Mouse (Mus musculus): ENCODE measurements around the gene Jph3.

Gene Jph3

DNA sequence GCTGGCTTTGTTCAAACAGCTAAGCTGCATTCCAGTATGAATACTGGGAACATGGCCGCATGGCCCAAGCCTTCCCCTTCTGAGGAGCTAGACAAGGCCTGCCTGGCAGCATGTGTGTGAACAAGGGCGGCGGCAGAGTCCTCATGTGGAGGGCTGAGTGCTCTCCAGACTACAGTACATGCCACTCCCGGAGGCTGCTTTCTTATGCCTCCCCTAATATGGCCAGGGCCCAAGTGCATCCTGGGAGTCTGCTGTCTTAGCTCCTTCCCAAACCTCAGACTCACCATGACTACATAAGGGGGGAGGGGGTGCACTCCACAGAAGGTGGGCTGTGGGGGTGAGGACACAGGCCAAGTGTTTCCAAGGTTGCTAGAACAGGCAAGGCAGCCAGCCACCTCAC, 63.2 kb downstream of the Jph3 start:
- peak; percentile 10 for DNase-seq

DNA sequence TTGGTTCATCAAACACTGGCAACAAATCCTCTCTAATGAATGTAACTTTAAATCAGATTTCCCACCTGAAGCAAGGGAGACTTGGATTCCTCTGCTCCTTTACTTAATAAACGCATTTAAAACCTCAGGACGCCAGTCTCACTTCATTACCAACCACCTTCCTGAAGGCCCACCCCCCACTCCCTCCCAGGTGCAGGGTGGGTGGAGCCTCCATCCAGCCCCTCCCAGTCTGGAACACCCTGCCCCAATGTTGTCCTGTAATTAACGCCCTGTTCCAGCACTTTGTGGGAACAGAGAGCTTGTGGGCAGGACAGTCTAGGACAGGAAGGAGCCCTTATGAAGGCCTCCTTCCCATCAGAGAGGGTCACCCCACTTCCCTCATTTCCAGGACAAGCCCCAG, 64.7 kb downstream of the Jph3 start:
- DNase-seq: peak; percentile 16

DNA sequence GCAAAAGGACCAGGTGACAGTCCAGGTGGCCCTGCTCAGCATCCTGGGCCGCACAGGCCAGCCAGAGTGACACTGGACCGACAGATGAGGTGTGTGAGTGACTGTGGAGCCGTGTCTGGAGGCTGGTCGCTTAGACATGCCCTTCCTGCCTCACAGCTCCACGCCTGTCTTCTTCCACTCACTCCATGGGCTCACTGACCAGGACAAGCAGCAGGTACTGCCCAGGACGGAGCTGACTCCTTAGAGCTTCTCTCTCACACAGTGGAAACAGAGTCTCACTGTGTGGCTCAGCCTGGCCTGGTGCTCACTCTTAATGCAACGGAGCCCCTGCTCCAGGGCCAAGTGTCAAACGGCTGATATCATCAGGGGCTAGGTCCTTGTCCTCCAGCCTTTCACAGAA, 66.0 kb downstream of the Jph3 start:
- peak; percentile 12 for DNase-seq

DNA sequence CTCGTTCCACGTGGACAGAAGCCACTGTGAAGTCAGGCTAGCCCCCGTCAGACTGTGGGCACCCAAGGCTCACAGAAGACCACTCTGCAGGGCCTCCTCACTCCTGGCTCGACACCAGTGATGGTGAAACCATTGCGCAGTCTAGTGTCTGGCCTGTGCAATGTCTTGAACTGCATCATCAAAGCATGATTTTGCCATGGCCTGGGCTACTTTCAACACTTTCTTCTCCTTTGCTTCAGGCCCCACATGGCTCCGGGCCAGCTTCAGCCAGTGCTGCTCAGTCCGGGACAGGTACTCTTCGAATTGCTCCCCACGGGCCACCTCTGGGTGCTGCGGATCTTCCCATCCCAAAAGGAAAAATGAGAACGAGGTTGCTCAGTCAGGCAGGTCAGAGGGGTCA, 67.0 kb downstream of the Jph3 start:
- no peak for DNase-seq

DNA sequence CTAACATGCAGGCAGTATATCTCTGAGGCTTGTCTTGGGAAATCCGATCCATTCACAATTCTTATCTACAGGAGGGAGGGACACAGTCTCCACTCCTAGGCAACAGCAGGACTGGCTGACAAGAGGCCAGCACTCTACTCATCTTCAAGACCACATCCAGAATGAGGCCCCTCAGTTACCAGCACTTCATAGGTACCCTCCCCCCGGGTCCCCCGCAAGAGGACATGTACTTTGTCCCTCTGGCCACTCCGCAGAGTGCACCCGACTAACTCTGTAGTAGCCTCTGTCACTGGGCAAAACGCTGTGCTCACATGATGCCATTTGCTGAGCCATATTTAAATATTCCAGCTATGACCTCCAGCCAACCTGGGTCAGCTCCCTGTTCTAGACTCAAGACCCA, 69.0 kb downstream of the Jph3 start:
- no peak for DNase-seq

DNA sequence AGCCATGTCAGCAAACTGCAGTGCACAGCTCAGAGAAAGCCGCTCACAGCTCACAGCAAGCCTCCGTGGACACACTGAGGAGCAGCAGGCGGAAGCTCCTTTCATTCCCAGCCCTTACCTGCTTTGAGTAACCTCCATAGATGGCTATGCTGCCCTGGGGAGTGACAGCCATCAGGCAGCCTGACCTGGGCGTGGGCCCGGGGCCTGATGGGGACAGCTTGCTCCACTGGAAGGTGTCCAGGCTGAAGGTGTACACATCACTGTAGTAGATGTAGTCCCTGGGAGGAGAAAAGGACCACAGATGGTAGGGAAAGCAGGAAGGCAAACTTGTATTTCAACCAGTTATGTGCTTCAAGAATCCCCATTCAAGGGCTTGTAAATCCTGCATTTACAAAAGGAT, 75.4 kb downstream of the Jph3 start:
- DNase-seq: no peak

DNA sequence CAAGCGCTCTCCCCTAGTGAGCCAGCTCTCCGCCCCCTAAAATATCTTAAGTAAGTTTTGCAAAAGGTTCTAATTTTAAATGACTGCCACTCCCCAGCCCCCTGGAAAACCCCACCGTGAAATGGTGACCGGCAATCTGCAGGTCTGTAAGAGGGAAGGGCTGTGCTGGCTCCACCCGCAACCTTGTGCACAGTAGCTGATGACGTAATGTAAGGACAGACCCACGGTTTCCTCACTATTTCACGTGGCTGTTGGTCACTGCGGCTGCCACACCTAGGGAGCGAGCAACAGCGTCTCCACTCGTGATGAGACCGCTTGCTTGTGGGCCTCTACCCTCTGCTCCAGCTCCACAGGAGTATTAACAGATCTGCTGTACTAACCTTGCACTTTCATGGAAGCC, 76.7 kb downstream of the Jph3 start:
- DNase-seq: no peak

DNA sequence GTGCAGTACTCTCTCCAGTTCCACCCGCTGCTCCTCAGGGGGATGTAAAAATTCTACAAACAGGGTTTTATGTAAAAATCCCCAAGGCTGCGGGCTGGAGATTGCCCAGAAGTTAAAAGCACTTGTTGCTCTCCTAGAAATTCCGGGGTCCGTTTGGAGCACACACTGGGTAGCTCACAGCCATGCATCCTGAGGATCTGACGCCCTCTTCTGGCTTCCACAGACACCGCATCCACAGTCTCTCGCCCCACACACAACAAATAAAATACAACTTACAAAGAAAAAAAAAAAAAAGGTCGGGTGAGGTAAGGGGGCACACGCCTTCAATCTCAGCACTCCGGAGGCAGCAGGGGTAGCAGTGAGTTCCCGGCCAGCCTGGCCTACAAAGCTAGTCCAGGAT, 78.6 kb downstream of the Jph3 start:
- no peak for DNase-seq

DNA sequence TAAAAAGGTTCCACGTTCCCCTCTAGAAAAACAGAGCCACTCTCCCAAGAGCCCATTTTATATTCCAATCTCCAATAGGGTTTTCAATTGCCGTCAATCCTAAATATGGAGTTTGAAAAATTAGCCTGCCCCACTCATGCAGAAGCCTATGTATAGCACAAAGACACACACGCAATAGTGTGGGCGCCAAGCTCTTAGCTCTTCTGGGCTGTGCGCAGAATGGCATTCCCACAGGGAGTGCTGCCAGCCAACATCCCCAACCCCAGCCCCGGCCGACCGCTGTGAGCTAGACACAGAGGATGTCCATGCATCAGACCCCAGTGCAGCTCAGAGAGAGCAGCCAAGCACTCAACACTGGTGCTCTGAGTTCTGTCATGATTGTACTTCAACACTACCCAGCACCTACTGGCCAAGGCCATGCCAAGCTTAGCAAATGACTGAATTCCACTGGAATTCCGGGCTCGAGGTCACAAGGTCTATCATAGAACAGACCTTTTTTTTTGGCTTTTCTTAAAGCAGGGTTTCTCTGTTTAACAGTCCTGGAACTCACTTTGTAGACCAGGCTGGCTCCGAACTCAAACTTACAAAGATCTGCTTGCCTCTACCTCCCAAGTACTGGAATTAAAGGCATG, 80.2 kb downstream of the Jph3 start:
- DNase-seq: no peak

DNA sequence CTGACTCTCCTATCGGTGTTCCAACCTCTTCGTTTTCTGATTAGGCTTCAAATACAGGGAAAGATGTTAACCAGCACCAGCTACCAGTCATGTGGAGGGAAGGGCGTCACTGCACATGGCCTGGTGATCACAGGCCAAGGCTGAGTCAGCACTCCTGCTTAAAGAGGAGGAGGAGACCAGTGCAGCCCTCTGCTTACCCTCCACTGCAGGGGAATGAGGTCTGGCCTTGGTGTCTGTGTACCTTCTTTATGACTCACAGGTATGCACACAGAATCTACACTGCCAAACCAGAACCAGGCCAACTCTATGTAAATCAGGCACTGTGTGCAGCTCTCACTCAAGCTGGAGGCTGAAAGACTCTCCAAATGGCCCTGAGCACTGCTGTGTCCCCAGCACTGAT, 82.1 kb downstream of the Jph3 start:
- DNase-seq: no peak

DNA sequence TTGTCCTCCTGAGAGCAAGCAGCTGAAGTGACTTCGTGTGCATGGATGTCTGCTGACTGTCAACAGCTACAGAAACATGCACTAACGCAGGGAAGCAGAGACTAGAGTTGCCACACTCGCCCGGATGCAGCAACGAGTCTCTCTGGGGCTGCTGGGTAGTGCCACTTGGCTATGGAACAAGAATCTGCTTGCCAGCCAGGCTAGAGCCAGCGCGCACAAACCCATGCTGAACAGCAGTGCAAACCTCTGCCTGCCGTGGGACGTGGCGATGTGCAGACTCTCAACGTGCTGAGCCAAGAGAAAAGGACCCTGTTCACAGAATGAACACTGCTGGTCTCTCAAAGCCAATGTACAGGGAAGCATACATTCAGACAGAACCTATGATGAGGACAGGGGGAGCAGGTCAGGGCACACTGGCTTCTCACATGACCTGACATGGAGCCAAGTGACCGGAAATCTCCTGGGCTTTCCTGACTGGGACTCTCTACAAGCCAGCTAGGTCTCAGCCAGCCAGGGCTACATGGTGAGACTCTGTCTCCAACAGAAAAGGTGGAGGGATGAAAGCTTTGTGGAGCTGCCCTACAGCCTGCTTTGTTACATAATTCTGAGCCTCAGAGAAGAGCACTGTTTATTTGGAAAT, 82.6 kb downstream of the Jph3 start:
- no peak for DNase-seq

DNA sequence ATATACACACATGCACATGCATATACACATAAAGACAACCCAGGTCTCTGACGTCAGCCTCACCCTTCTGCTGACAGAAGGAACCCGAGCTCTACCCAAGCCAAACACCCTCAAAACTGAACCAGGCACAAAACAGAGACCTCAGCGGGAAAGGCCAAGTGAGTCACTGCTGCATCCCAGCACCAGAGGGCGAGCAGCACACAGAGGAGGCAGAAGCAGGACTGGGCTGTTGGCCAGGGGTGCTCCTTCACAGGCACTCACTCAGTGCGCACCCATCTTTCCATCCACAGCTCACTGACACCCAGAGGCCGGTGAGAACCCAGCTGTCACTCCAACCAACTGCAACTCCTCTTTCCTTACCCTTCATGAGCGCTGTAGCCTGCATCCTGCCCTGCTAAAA, 88.8 kb downstream of the Jph3 start:
- DNase-seq: no peak

DNA sequence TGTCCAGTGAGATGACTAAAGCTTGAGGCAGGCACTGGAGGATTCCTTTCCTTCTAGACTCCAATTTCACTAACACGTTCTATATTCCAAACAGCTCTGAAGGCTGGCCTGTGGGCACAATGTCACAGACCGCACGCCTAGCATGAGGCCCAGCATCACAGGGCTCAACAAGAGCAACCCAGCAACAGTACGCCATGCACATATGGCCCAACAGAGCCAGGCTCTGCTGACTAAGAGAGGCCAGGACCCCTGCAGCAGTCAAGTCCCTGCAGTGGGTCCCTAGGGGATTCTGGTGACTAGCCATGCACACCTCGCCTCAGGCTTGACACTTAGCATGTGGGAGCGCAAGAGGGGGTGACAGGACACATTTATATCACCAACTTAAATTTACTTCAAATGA, 91.4 kb downstream of the Jph3 start:
- no peak for DNase-seq

DNA sequence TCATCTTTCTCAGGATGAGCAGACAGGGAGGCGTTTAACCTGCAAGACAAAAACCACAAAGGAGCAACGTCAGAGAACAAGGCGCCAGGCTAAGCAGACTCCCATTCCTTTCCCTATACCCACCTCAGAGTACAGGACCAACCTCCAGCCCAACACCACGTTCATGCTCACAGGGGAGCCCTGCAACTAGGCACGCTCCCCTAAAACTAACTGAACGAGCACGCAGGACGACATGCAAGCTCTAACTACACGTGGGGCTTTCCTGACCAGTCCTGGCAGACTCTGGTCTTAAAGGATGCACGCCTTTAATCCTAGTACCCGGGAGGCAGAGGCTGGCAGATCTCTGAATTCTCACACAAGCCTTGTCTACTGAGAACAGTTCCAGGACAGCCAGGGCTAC, 91.9 kb downstream of the Jph3 start:
- no peak for DNase-seq

DNA sequence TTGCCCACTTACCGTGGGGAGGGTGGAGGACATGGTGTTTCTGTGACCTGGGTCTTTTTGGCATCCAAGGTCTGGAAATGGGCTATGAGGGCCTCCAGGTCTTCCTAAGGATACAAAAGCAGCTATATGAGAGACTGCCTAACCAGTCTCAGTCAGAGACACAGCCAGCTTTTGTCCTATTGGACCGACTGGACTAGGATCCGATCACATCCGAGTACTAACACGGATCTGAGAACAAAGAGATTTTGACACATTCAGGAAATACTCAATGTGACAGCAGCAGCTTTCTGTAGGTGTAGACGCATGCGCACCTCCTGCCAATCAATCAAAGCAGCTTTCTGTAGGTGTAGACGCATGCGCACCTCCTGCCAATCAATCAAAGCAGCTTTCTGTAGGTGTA, 92.3 kb downstream of the Jph3 start:
- no peak for DNase-seq

DNA sequence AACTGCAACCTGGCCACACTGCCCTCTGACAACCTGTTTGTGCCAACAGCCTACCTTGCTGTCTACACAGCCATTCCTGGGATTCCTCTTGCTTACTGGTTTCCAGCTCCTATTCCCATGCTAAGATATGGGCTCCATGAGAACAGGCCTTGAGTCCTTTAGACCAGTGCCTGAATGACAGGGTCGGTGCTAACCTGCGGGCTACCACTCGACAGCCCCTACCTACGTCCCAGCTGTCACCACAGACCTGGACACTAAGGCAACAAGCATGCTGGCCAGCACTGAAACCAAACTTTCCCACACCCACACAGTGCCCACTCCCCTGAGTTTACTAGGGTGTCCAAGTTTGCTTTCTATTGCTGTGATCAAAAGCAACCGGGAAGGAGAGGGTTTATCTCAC, 98.3 kb downstream of the Jph3 start:
- DNase-seq: no peak

DNA sequence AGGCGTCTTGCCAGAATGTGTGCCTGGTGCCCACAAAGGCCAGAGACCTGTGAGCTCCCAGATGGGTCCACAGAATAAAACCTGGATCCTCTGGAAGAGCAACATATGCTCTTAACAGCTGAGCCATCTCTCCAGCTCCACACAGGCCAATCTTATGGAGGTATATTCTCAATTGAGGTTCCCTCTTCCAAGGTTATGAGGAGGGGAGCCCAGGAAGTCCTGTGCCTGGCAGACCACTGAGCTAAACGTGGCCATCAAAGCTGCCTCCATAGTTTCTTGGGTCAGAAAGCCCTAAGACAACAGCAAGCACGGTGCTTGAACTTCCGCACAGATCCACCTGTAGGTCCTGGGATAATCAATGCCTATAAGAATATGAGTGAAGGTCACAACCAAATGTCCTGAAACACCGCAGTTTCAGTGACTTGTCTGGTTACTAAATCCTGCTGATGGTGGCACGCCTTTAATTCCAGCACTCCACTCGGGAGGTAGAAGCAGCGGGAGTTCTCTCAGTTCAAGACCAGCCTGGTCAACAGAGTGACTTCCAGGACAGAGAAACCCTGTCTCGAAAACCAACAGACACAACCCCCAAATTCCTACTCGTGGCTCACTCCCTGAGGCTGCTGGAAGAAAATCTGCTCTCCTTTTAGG, 99.1 kb downstream of the Jph3 start:
- no peak for DNase-seq

DNA sequence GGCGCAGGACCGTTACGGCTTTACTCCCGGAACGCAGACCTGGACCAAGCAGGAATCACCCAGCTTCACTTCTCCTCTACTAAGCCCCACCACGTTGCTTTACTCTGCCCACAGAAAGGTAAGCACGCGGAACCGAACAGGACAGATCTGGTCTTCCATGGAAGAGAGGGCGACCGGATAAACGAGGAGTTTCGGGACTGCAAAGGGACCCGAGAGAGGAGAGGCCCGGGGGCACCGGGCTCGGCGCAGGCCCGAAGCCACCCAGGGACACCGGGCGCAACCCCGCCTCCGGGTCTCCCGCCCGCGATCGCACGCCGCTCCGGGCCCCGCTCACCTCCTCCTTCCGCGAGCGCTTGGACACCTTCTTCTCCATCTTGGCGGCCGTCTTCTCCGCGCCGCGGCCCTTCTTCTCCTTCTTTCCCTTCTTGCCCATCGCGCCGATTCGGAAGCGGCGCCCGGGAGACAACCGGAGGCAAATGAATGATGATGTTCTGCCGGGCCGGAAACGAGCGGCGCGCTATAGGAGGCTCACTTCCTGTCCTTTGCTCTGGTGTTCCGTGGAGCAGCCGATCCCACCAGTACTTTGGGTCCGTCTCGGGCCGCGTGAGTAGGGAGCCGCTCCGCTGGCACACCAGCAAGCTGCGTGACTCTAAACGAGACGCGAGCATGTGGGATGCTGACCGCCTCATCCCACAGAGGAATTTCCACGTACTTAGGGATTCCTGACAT, 99.8 kb downstream of the Jph3 start, which contains the start of gene Klhdc4:
Gene Klhdc4, minus strand, starts transcription at position 522 of the 729 bp plus-strand sequence.
- peak; percentile 89 for DNase-seq

DNA sequence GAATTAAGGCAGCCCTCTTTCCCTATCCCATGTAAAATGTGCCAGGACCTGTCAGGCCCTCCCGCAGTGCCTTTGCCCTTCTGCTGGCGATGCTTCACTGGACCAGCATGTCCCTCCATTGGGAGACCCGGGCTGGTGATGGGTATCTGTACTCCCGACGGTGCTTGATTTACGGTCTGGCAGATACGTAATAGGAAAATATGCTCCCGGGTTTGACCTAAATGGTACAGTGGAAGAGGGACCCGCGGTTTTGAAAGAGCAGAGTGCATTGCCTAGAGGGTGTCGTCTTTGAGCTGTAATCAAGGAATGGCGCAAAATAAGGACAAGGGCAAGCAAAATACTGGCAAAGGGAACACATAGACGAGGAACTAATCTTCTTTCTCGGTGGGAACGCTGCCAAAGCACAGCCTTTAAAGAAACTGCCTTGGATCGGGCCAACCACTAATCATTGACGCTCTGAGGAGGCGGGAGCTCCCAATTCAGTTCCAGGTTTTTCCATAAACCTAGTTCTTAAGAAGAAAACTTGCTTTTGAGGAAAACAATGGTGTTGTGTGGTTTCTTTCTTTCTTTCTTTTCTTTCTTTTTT, 100.4 kb downstream of the Jph3 start:
- DNase-seq: no peak

DNA sequence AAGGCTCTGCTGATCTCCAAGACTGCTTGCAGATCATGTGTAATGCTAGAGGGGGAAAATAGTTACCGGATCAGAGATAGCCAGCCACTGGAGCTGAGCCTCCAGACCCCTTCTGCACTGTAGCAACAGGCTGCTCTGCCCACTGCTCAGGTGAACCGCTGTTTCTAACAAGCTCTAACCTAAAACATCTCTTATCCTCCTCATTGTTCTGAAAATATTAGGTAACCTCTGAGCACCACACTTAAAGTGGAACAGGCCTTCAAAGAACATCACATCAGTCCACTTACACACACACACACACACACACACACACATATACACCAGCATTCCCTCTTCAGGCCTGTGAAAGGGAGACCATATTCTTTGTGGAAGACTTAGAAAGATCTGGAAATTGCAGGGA, 102.6 kb downstream of the Jph3 start:
- no peak for DNase-seq

DNA sequence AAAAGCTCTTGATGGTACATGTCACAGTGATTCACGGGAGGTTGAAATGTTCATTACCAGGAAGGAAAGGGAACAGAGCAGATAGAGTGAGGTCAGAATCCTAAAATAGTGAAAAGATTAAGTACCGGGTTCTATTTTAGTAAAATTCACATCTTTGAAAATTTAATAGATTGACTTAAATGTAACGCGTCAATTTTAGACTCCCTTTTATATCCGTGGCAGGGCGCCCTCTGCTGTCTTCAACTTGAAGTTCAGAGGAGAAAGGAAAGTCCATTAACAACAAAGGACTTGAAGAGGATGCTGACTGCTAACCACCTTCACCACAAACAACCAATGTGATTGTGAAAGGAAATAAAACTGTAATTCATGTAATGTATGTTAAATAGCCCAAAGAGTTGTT, 103.1 kb downstream of the Jph3 start:
- DNase-seq: peak; percentile 81

DNA sequence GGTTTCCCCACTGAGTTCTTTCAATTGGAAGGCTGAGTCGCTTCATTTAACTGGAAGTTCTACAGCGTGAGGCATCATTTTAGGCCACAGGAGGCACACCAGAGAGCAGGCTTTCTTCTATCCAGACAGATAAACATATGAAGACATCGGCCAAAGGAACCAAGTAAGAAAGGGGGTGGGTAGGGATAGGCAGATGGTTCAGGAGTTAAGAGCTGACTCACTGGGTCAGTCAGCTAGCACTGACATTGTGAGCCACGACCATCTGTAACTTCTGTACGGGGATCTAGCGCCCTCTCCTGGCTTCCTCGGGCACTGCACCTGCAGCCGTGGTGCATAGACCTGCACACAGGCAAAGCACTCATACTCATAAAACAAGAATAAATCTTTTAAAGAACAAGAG, 111.8 kb downstream of the Jph3 start:
- DNase-seq: peak; percentile 91

Measured in cerebellum, adult 8-10 months (tissue).